In the genomic region with DNA sequence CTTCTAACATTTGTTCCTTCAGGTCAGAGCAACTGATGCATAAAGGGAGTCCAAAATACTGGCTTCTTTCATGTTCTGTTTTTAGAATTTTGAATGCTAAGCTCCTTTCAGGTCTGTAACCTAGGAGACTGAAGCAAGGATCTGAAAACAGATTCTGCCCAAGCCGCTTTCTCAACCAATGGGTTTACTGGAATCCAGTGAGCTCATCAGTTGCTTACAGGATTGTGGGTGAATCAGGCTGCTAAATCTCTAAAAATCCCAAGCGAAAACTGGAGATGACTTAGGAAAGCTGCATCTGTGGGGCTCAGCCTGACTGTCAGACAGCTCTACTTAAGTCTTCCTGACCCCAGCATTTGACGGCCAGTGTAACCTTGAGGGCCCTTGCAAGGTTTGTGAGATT, we compare ENCODE assay signal across 9 mouse cellular contexts.
A peak's percentile ranks its signal among the peaks of the same experiment; 100 is the strongest.
DNase-seq lines count a peak whose midpoint lies in the region; ATAC-seq and TF ChIP-seq lines count a peak whose summit lies in the region.
"Had no signal": no experiment of that assay in that cellular context is flagged by ENCODE, and none has a peak within 500 bp of the region (broad histone marks: within the 10 kb centered on the region; RNA-seq: fewer than 3 reads in every experiment).

No protein-coding gene starts in this region.

- 70% methylated on average over 3 of the region's 3 CpGs for WGBS in forebrain, embryonic 14.5 days
- WGBS in forebrain, embryonic 16.5 days, result 67% methylated on average over 3 of the region's 3 CpGs
- 71% methylated on average over 3 of the region's 3 CpGs for WGBS in kidney, adult 2 months
- WGBS in forebrain, embryonic 11.5 days, result 68% methylated on average over 3 of the region's 3 CpGs

- no peak for ATAC-seq in forebrain, embryonic 14.5 days
- no peak for ATAC-seq in forebrain, embryonic 16.5 days
- no peak for ATAC-seq in forebrain, embryonic 11.5 days (replicated peaks; ENCODE audit: low FRiP score)

- no peaks in the 10 kb centered on the region for H3K27me3 ChIP-seq in forebrain, embryonic 14.5 days (replicated peaks; ENCODE audit: control insufficient read depth, insufficient read depth, low read length)
- no peaks in the 10 kb centered on the region for H3K27me3 ChIP-seq in forebrain, embryonic 16.5 days (replicated peaks; ENCODE audit: control insufficient read depth, insufficient read depth, low read length)
- no peaks in the 10 kb centered on the region for H3K27me3 ChIP-seq in kidney, adult 2 months (replicated peaks; ENCODE audit: control insufficient read depth, insufficient read depth, low read length)
- no peaks in the 10 kb centered on the region for H3K27me3 ChIP-seq in forebrain, embryonic 11.5 days (ENCODE audit: control insufficient read depth, insufficient read depth, low read length)

- H3K4me2 ChIP-seq in forebrain, embryonic 14.5 days (ENCODE audit: low read length), result no peak overlapping the region
- no peak overlapping the region for H3K4me2 ChIP-seq in forebrain, embryonic 16.5 days (ENCODE audit: low read length)
- H3K4me2 ChIP-seq in forebrain, embryonic 11.5 days (ENCODE audit: low read depth, low read length, severe bottlenecking), result no peak overlapping the region

- no peak overlapping the region for H3K27ac ChIP-seq in forebrain, embryonic 14.5 days (ENCODE audit: low read depth, low read length)
- H3K27ac ChIP-seq in forebrain, embryonic 16.5 days (ENCODE audit: low read length), result no peak overlapping the region
- H3K27ac ChIP-seq in kidney, adult 2 months (ENCODE audit: insufficient read depth, low read depth, low read length), result no peak overlapping the region
- H3K27ac ChIP-seq in forebrain, embryonic 11.5 days (ENCODE audit: low read depth, low read length), result no peak overlapping the region
- H3K27ac ChIP-seq: liver, embryonic 14.5 days had no signal

- no peak overlapping the region for H3K4me3 ChIP-seq in forebrain, embryonic 14.5 days (ENCODE audit: low read depth, low read length)
- no peak overlapping the region for H3K4me3 ChIP-seq in forebrain, embryonic 16.5 days (replicated peaks; ENCODE audit: low read length)
- no peak overlapping the region for H3K4me3 ChIP-seq in kidney, adult 2 months (ENCODE audit: insufficient read depth, low read depth, low read length)
- no peak overlapping the region for H3K4me3 ChIP-seq in forebrain, embryonic 11.5 days (ENCODE audit: low read depth, low read length)

- no peaks in the 10 kb centered on the region for H3K4me1 ChIP-seq in forebrain, embryonic 14.5 days (ENCODE audit: control insufficient read depth, insufficient read depth, low read length)
- no peaks in the 10 kb centered on the region for H3K4me1 ChIP-seq in forebrain, embryonic 16.5 days (replicated peaks; ENCODE audit: control insufficient read depth, insufficient read depth, low read length)
- H3K4me1 ChIP-seq in kidney, adult 2 months (ENCODE audit: control insufficient read depth, insufficient read depth, low read length), result no peaks in the 10 kb centered on the region
- H3K4me1 ChIP-seq in forebrain, embryonic 11.5 days (replicated peaks; ENCODE audit: control insufficient read depth, insufficient read depth, low read length), result no peaks in the 10 kb centered on the region

- TF ChIP-seq POLR2A in kidney, adult 2 months (IDR thresholded peaks at IDR 0.05; ENCODE audit: low read depth, low read length), result no peak

- no peak for TF ChIP-seq CTCF in kidney, adult 2 months (conservative IDR thresholded peaks at IDR 0.05; ENCODE audit: insufficient read depth, insufficient read length, low read depth, low read length)

- H3K9ac ChIP-seq in forebrain, embryonic 14.5 days (ENCODE audit: low read length), result no peak overlapping the region
- H3K9ac ChIP-seq in forebrain, embryonic 16.5 days (replicated peaks; ENCODE audit: low read depth, low read length), result no peak overlapping the region
- no peak overlapping the region for H3K9ac ChIP-seq in forebrain, embryonic 11.5 days (ENCODE audit: low read length)
- H3K9ac ChIP-seq: liver, embryonic 14.5 days had no signal

- DNase-seq in forebrain, embryonic 14.5 days (ENCODE audit: low spot score), result peak; percentile 7
- peak; percentile 19 for DNase-seq in Muller cell, postnatal 12 days (ENCODE audit: inconsistent ontology term)
- DNase-seq in frontal cortex, adult 2 months (ENCODE audit: extremely low spot score in 1 of 2, low spot score in 1 of 2), result peak; percentile 55 to 83
- peak; percentile 38 to 61 for DNase-seq in left cerebral cortex, adult 8-10 months (ENCODE audit: low spot score in 2 of 2)
- DNase-seq in gastrocnemius, postnatal 4 days (ENCODE audit: low spot score in 2 of 2), result no peak
- DNase-seq in kidney, adult 2 months, result no peak
- no peak for DNase-seq in forebrain, embryonic 11.5 days (ENCODE audit: low spot score)

- H3K9me3 ChIP-seq in forebrain, embryonic 14.5 days (replicated peaks; ENCODE audit: control insufficient read depth, low read length), result no peaks in the 10 kb centered on the region
- H3K9me3 ChIP-seq in forebrain, embryonic 16.5 days (ENCODE audit: control insufficient read depth, low read length), result no peaks in the 10 kb centered on the region
- H3K9me3 ChIP-seq in forebrain, embryonic 11.5 days (ENCODE audit: control insufficient read depth, low read length), result no peaks in the 10 kb centered on the region

- no peaks in the 10 kb centered on the region for H3K36me3 ChIP-seq in forebrain, embryonic 14.5 days (ENCODE audit: control insufficient read depth, insufficient read depth, low read length)
- no peaks in the 10 kb centered on the region for H3K36me3 ChIP-seq in forebrain, embryonic 16.5 days (ENCODE audit: control insufficient read depth, insufficient read depth)
- H3K36me3 ChIP-seq in kidney, adult 2 months (ENCODE audit: control insufficient read depth, insufficient read depth, low read length), result no peaks in the 10 kb centered on the region
- no peaks in the 10 kb centered on the region for H3K36me3 ChIP-seq in forebrain, embryonic 11.5 days (ENCODE audit: control insufficient read depth, insufficient read depth, low read length)

Comparison
In these comparisons a context has a peak if more than half of its experiments do, and no peak if none do; other contexts are left out.
1. DNase-seq: peak in forebrain, embryonic 14.5 days (single experiment), Muller cell, postnatal 12 days (single experiment), frontal cortex, adult 2 months (2 of 2) and left cerebral cortex, adult 8-10 months (2 of 2); none in gastrocnemius, postnatal 4 days (0 of 2), kidney, adult 2 months (single experiment) and forebrain, embryonic 11.5 days (single experiment).